ENCODE assay signal across 10 mouse cellular contexts in genomic region chr2:131939404-131940111, GRCm38 (mm10). TPM values are rescaled to one million over a fixed set of nuclear protein-coding genes. Genes with fewer than 3 reads are reported as not detected.
A peak's percentile ranks its signal among the peaks of the same experiment; 100 is the strongest.
DNase-seq lines count a peak whose midpoint lies in the region; ATAC-seq and TF ChIP-seq lines count a peak whose summit lies in the region.
"Had no signal": no experiment of that assay in that cellular context is flagged by ENCODE, and none has a peak within 500 bp of the region (broad histone marks: within the 10 kb centered on the region; RNA-seq: fewer than 3 reads in every experiment).

No protein-coding gene starts in this region.

- H3K4me1 ChIP-seq in neural tube, embryonic 15.5 days, result no peaks in the 10 kb centered on the region
- no peaks in the 10 kb centered on the region for H3K4me1 ChIP-seq in forebrain, embryonic 12.5 days
- H3K4me1 ChIP-seq in midbrain, postnatal 0 days (ENCODE audit: insufficient read depth, low read length), result no peaks in the 10 kb centered on the region
- no peaks in the 10 kb centered on the region for H3K4me1 ChIP-seq in stomach, postnatal 0 days (replicated peaks; ENCODE audit: control insufficient read depth, insufficient read depth)
- H3K4me1 ChIP-seq: embryonic facial prominence, embryonic 15.5 days had no signal

- no peak overlapping the region for H3K9ac ChIP-seq in neural tube, embryonic 15.5 days (replicated peaks)
- no peak overlapping the region for H3K9ac ChIP-seq in forebrain, embryonic 12.5 days
- no peak overlapping the region for H3K9ac ChIP-seq in midbrain, postnatal 0 days (replicated peaks; ENCODE audit: low read length, poor library complexity, severe bottlenecking)
- no peak overlapping the region for H3K9ac ChIP-seq in stomach, postnatal 0 days (ENCODE audit: low read length)
- H3K9ac ChIP-seq: embryonic facial prominence, embryonic 15.5 days had no signal

- no peak overlapping the region for H3K4me2 ChIP-seq in neural tube, embryonic 15.5 days
- H3K4me2 ChIP-seq in forebrain, embryonic 12.5 days, result no peak overlapping the region
- H3K4me2 ChIP-seq in midbrain, postnatal 0 days (ENCODE audit: low read depth, low read length, poor library complexity, severe bottlenecking), result no peak overlapping the region
- H3K4me2 ChIP-seq in stomach, postnatal 0 days (replicated peaks; ENCODE audit: low read depth), result no peak overlapping the region
- H3K4me2 ChIP-seq: embryonic facial prominence, embryonic 15.5 days had no signal

- no peaks in the 10 kb centered on the region for H3K27me3 ChIP-seq in neural tube, embryonic 15.5 days (replicated peaks)
- H3K27me3 ChIP-seq in forebrain, embryonic 12.5 days, result no peaks in the 10 kb centered on the region
- H3K27me3 ChIP-seq in midbrain, postnatal 0 days (ENCODE audit: insufficient read depth, low read length), result no peaks in the 10 kb centered on the region
- no peaks in the 10 kb centered on the region for H3K27me3 ChIP-seq in stomach, postnatal 0 days (ENCODE audit: control insufficient read depth, insufficient read depth, low read length)
- H3K27me3 ChIP-seq: embryonic facial prominence, embryonic 15.5 days had no signal

- no peaks in the 10 kb centered on the region for H3K9me3 ChIP-seq in neural tube, embryonic 15.5 days (replicated peaks)
- no peaks in the 10 kb centered on the region for H3K9me3 ChIP-seq in forebrain, embryonic 12.5 days
- H3K9me3 ChIP-seq in midbrain, postnatal 0 days (ENCODE audit: low read length), result no peaks in the 10 kb centered on the region
- no peaks in the 10 kb centered on the region for H3K9me3 ChIP-seq in stomach, postnatal 0 days (ENCODE audit: control insufficient read depth, low read length)
- H3K9me3 ChIP-seq: embryonic facial prominence, embryonic 15.5 days; megakaryocyte, embryonic 14.5 days had no signal

- WGBS in neural tube, embryonic 15.5 days, result 43% methylated on average over 8 of the region's 8 CpGs
- WGBS in forebrain, embryonic 12.5 days, result 40% methylated on average over 8 of the region's 8 CpGs
- WGBS in midbrain, postnatal 0 days, result 36% methylated on average over 8 of the region's 8 CpGs
- WGBS in stomach, postnatal 0 days, result 42% methylated on average over 8 of the region's 8 CpGs

- peak; percentile 42 for DNase-seq in neural tube, embryonic 10.5 days (ENCODE audit: extremely low spot score, low spot score)
- peak; percentile 35 for DNase-seq in c-Kit-negative CD71-positive TER-119-positive erythroid progenitor cells, embryonic 14.5 days (ENCODE audit: low read depth, low spot score)
- peak; percentile 53 for DNase-seq in liver
- peak; percentile 68 for DNase-seq in midbrain, postnatal 0 days (ENCODE audit: low spot score)
- DNase-seq in stomach, postnatal 0 days (ENCODE audit: low spot score), result peak; percentile 42

- H3K4me3 ChIP-seq in neural tube, embryonic 15.5 days (replicated peaks), result no peak overlapping the region
- no peak overlapping the region for H3K4me3 ChIP-seq in forebrain, embryonic 12.5 days (replicated peaks)
- H3K4me3 ChIP-seq in midbrain, postnatal 0 days (ENCODE audit: low read depth, low read length), result no peak overlapping the region
- H3K4me3 ChIP-seq in stomach, postnatal 0 days (ENCODE audit: low read depth, low read length), result no peak overlapping the region
- H3K4me3 ChIP-seq: embryonic facial prominence, embryonic 15.5 days; megakaryocyte, embryonic 14.5 days had no signal

- peak; percentile 81 for TF ChIP-seq CTCF in midbrain, postnatal 0 days (IDR thresholded peaks at IDR 0.05)
- peak; percentile 88 for TF ChIP-seq CTCF in stomach, postnatal 0 days (IDR thresholded peaks at IDR 0.05; ENCODE audit: low read depth)

- TF ChIP-seq EP300 in stomach, postnatal 0 days (optimal IDR thresholded peaks at IDR 0.05), result no peak

- H3K36me3 ChIP-seq in neural tube, embryonic 15.5 days, result peaks cover 21% of the 10 kb centered on the region
- H3K36me3 ChIP-seq in forebrain, embryonic 12.5 days (replicated peaks), result peaks cover 14% of the 10 kb centered on the region
- peaks cover 19% of the 10 kb centered on the region for H3K36me3 ChIP-seq in midbrain, postnatal 0 days (ENCODE audit: insufficient read depth, low read length)
- no peaks in the 10 kb centered on the region; the same call in 1 of the 2 replicates for H3K36me3 ChIP-seq in stomach, postnatal 0 days (ENCODE audit: control insufficient read depth, insufficient read depth, low read length)

- no peak overlapping the region for H3K27ac ChIP-seq in neural tube, embryonic 15.5 days (replicated peaks)
- no peak overlapping the region for H3K27ac ChIP-seq in forebrain, embryonic 12.5 days
- H3K27ac ChIP-seq in midbrain, postnatal 0 days (ENCODE audit: low read depth, low read length), result no peak overlapping the region
- no peak overlapping the region for H3K27ac ChIP-seq in stomach, postnatal 0 days (replicated peaks)
- H3K27ac ChIP-seq: embryonic facial prominence, embryonic 15.5 days had no signal

- no peak for ATAC-seq in neural tube, embryonic 15.5 days (ENCODE audit: low FRiP score)
- ATAC-seq in forebrain, embryonic 12.5 days (ENCODE audit: low FRiP score), result peak; percentile 46
- ATAC-seq in inflammation-experienced regulatory T-cells, adult 6 months, result peak; percentile 81
- peak; percentile 21; the same call in 1 of the 2 replicates for ATAC-seq in midbrain, postnatal 0 days (ENCODE audit: low FRiP score)
- peak; percentile 54; the same call in 1 of the 2 replicates for ATAC-seq in stomach, postnatal 0 days (ENCODE audit: low FRiP score, low TSS enrichment)

RNA-seq across cellular contexts. Expression of gene Prnd, which starts 11.1 kb away (rescaled TPM):
- 9.5 and 15.1 TPM in 2 replicates for polyA plus RNA-seq in neural tube, embryonic 15.5 days (2015; fragmentation: Nextera tagmentation; extraction: Ambion mirVana)
- 7.0 and 7.3 TPM in 2 replicates for polyA plus RNA-seq in forebrain, embryonic 12.5 days (2016; fragmentation: Nextera tagmentation; extraction: Ambion mirVana)
- under 1 TPM in 1 of 3 experiments, not detected in 2; 0.30 TPM for polyA plus RNA-seq in inflammation-experienced regulatory T-cells, adult 6 months (2017; shearing (Covaris generic))
- 2.5 and 3.9 TPM in 2 replicates for total RNA-seq in midbrain, postnatal 0 days (2014; rRNA removed)
- polyA plus RNA-seq in midbrain, postnatal 0 days (2015; fragmentation: Nextera tagmentation; extraction: Ambion mirVana), result 4.0 and 4.8 TPM in 2 replicates
- 16.3 and 22.8 TPM in 2 replicates for polyA plus RNA-seq in stomach, postnatal 0 days (2015; fragmentation: Nextera tagmentation; extraction: Ambion mirVana)

RNA-seq across cellular contexts. Expression of gene Prn, which starts 29.8 kb away (rescaled TPM):
- polyA plus RNA-seq in neural tube, embryonic 15.5 days (2015; fragmentation: Nextera tagmentation; extraction: Ambion mirVana), result not detected in 2 replicates
- polyA plus RNA-seq in forebrain, embryonic 12.5 days (2016; fragmentation: Nextera tagmentation; extraction: Ambion mirVana), result not detected in 2 replicates
- not detected for polyA plus RNA-seq in inflammation-experienced regulatory T-cells, adult 6 months (2017; shearing (Covaris generic))
- not detected in 2 replicates for total RNA-seq in midbrain, postnatal 0 days (2014; rRNA removed)
- polyA plus RNA-seq in midbrain, postnatal 0 days (2015; fragmentation: Nextera tagmentation; extraction: Ambion mirVana), result 0.22 TPM in 1 of 2 replicates, not detected in the other
- polyA plus RNA-seq in stomach, postnatal 0 days (2015; fragmentation: Nextera tagmentation; extraction: Ambion mirVana), result 0.17 TPM in 2 replicates
- polyA plus RNA-seq: embryonic facial prominence, embryonic 15.5 days had no signal

RNA-seq across cellular contexts. Expression of gene Prnp, which starts 29.8 kb away (rescaled TPM):
- polyA plus RNA-seq in neural tube, embryonic 15.5 days (2015; fragmentation: Nextera tagmentation; extraction: Ambion mirVana), result 141 and 148 TPM in 2 replicates
- polyA plus RNA-seq in forebrain, embryonic 12.5 days (2016; fragmentation: Nextera tagmentation; extraction: Ambion mirVana), result 66.4 and 67.7 TPM in 2 replicates
- polyA plus RNA-seq in inflammation-experienced regulatory T-cells, adult 6 months (2017; shearing (Covaris generic)), result 10 to 100 TPM in 2 of 3 experiments, 1 to 10 TPM in 1; 5.1 to 16.4 (median 15.9) TPM
- 254 and 255 TPM in 2 replicates for total RNA-seq in midbrain, postnatal 0 days (2014; rRNA removed)
- polyA plus RNA-seq in midbrain, postnatal 0 days (2015; fragmentation: Nextera tagmentation; extraction: Ambion mirVana), result 283 and 306 TPM in 2 replicates
- polyA plus RNA-seq in stomach, postnatal 0 days (2015; fragmentation: Nextera tagmentation; extraction: Ambion mirVana), result 87.5 and 102 TPM in 2 replicates
